Mouse (Mus musculus) heart, adult 2 months (tissue): ENCODE data around the gene Zfp74.

Experiments used
- CTCF ChIP-seq: fragments of 200-600 bp; IDR thresholded peaks from 2 replicates; pipeline ENCODE4 v1.8.1; 2022; ENCODE audit warnings: antibody characterized with exemption, mild to moderate bottlenecking, moderate library complexity
- EP300 ChIP-seq: fragments of 200-500 bp; IDR thresholded peaks from 2 replicates; pipeline ENCODE4 v1.6.1; 2011; ENCODE audit warnings: low read depth, low read length, control low read depth; ENCODE audit not compliant: insufficient read depth
- POLR2A ChIP-seq: fragments of 200-500 bp; IDR thresholded peaks from 2 replicates; pipeline ENCODE4 v1.6.1; 2011; ENCODE audit warnings: mild to moderate bottlenecking, low read depth, low read length, control low read depth; ENCODE audit not compliant: insufficient read depth

DNA sequence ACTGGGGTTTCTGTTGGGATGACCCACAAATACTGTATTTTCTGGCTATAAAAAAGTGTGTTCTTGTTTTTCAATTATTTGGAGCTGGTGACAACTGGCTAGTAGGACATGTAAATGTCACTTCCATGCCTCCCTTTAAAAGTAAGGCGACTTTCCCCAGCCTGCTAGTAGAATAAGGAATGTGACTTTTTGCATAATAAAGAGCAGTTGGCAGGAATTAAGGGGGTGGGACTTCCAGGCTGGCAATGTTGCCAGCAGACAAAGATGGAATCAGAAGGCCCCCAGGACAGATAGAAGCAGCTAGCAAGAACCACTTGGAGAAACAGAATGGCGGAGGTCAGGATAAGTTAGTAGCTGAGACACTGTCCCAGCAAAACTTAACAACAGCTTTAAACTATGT is 43.6 kb downstream of the Zfp74 start:
- TF ChIP-seq POLR2A, result no peak
- TF ChIP-seq CTCF, result no peak
- no peak for TF ChIP-seq EP300
